Mouse (Mus musculus): ENCODE results near the gene Gm8720.
"Not testable (repeated sequence)": the region's sequence is repeated elsewhere in the genome, so short reads cannot be mapped to it uniquely, and the experiment has no call there.

The Gm8720 gene

GRCm38 (mm10) chr7:23067356-23067755, at the start of gene Gm8720:
TSS of gene Gm8720 (minus strand) at chr7:23067456.
- not testable (repeated sequence) for DNase-seq (ENCODE audit: low spot score in 2 of 2)

GRCm38 (mm10) chr7:23055240-23055639, 12.0 kb downstream of the Gm8720 start, which contains the start of gene Vmn1r163:
TSS of gene Vmn1r163 (plus strand) at chr7:23055540.
- not testable (repeated sequence) for DNase-seq (ENCODE audit: low spot score in 2 of 2)

- not testable (repeated sequence) for DNase-seq (ENCODE audit: low spot score in 2 of 2)
Measured at GRCm38 (mm10) chr7:23019823-23020222, 47.4 kb downstream of the Gm8720 start, which contains the start of gene Gm4216. TSS of gene Gm4216 (minus strand) at chr7:23019923.
